Mouse (Mus musculus): Measurements from ENCODE around the gene Rab7b.

Gene Rab7b

DNA sequence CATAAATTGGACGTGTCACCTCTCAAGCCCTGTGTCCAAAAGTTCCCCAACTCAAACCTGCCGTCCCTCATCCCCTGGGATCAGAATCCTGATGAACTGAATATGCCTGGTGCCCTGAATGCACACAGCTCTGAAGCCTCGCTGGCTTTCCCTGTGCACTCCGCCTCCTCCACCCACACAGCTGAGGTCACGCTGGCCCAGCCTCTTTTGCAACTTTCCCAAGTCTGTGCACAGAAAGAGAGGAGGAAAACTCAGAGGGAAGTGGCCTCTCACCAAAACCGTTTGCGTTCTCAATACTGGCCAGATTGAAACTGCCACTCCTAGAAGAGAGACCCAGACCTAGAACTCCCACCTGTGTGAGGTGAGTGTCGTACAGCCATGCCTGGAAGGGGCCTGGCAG lies at the start of gene Rab7b:
TSS of gene Rab7b (plus strand) at position 221 of the 400 bp plus-strand sequence.
- DNase-seq = no peak

- no peak for DNase-seq
These were observed 48.4 kb upstream of the Rab7b start for GRCm38 (mm10) chr1:131640062-131640461.

DNA sequence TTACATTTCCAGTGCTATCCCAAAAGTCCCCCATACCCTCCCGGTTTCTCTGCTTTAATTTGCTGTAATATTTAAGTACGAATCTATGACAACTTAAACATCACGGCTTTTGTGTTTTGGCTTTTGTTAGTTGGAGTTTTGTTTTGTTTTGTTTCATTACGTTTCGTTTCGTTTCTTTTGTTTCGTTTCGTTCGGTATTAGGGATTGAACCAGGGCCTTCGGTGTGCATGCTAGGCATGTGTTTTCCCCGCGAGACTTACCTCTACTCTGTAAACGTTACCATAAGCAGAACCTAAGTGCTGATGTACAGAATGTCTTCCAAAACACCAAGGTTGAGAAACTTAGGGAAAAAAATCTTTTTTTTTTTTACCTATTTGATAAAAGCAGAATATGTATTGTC lies 46.9 kb upstream of the Rab7b start:
- DNase-seq = no peak

DNA sequence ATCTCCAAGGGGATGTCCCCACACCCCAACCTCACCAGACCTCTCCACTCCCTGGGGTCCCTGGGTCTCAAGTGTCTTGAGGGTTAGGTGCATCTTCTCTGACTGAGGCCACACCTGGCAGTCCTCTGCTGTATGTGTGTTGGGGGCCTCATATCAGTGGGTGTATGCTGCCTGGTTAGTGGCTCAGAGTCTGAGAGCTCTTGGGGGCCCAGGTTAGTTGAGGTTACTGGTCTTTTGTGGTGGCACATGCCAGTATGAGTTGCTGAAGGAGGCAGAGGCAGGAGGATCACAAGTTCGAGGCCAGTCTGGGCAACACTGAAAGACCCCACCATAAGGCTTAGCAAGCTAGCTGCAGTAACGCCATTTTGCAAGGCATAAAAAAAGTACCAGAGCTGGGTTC lies 46.2 kb upstream of the Rab7b start:
- DNase-seq = no peak

DNA sequence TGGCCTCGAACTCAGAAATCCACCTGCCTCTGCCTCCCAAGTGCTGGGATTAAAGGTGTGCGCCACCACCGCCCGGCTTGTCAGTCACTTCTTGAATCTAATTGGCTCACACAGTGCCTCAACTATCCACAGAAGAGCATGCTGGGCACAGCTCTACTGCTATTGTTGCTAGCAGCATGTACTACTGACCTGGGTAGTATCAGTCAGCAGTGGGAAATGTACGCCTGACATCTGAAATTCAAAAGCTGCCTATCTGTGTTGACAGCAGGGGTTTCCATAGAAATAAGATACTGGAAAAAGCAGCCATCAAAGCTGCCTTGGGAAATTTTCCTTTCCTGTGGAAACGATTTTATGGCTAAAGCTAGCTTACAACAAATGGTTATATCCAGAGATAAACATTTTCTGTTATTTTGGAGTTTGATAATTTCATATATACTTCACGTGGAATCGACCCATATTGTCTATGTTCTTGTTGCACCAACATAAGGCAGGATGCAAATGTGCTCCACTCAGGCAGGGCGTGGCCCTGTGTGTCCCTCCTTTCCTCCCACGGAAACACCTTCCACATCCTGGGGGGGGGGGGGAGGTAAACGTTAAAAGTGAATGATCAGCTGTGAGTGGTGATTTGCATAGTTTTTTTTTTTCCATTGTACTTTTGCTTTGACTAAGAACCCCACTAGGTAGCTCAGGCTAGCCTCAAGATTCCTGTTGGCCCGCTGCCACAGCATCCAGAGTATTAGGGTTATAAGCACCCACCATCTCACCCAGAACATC lies 35.6 kb upstream of the Rab7b start:
- no peak for DNase-seq

GRCm38 (mm10) chr1:131655601-131656000 lies 32.9 kb upstream of the Rab7b start:
- no peak for DNase-seq

DNA sequence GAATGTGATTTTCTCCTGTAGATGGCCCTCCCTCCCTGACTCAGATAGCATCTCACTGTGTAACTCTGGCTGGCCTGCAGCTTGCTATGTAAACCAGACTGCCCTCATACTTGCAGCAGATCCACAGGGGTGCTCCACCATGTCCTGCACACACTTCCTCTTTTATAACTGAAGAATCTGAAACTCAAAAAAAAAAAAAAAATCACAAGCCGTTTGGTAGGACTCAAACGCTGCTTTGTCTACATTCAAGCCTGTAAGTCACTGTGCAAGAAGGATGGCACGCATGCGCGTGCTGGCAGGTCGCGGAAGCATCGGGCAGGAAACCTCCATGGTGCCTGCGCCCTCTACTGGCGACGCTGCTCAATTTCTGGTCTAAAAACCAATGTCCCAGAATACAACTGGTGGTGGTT lies 30.5 kb upstream of the Rab7b start:
- peak; percentile 88 for DNase-seq

DNA sequence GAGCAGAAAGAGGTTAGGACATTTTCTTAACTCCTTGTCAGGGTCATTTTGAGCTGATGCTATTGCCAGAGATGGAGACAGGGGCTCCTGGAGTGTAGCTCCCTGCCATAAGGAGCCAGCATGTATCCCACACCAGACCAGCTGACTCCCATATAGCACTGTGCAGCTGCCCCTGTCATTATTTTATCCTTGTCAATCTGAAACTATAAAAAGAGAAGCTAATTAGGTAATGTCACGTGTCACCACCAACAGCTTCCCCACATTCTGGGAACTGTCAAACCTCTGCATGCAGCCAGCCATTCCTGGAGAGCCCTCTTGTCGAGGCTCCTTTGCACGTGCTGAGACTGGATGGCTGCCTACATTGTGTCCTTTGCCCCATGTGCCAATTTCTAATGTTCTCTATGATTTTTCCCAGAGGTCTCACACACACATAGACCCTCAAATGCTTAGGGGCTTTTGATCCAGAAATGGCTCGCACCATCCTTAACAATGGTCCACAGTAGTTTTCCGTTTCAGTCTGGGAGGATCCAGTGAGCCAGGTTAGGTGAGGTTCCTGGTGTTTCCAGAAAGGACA lies 28.9 kb upstream of the Rab7b start:
- DNase-seq = no peak

DNA sequence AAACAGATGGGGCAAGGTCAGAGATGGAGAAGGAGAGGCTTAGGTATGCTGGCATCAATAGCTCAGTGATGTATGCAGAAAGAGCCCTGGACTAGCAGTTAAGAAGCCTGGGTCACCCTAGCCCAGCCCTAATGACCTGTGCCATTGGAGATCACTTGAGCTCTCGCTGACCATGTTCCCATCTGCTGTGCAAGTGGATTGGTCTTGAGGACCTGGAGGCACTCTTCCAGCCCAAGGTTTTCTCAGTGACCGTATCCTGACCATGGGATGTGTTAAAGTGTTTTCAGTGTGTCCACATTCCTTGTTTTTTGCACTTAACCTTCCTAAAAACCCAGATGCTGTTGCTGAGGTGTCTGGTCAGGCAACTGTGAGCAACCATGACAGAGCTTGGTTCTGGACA lies 28.2 kb upstream of the Rab7b start:
- no peak for DNase-seq

DNA sequence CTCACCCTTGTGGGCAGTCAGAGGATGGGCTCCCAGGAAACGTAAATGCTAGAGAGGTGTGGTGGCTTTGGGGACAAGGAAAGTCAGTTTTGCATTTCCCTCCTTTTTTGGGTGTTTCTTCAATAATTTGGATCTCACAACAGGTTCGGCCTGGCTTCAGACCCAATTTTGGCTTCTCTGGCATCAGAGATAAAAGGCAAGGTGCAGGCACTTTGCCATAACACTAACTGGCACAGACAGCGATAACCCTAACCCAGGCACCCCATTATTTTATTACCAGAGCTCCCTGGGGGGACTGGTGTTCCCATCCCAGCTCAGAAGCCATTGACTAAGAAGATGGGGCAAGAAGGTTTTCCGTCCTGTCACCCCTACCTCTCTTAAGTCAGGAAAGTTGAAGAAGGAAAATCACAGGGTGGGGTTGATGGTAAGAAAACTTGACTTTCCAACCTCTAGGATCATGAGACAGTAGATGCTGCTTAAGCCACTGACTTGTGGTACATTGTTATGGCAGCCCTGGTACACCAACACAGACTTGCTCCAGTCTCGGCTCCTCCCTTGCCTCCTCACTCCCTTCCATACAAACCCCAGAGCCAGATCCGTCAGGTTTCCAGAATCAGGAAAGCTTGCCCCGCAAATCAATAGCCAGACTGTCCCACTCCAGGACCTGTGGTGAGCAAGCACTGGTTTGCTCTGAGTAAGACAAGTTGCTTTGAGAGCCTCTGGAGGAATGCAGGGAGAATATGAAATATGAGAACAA lies 27.6 kb upstream of the Rab7b start:
- DNase-seq = no peak

GRCm38 (mm10) chr1:131661749-131662148 lies 26.7 kb upstream of the Rab7b start:
- DNase-seq = no peak

DNA sequence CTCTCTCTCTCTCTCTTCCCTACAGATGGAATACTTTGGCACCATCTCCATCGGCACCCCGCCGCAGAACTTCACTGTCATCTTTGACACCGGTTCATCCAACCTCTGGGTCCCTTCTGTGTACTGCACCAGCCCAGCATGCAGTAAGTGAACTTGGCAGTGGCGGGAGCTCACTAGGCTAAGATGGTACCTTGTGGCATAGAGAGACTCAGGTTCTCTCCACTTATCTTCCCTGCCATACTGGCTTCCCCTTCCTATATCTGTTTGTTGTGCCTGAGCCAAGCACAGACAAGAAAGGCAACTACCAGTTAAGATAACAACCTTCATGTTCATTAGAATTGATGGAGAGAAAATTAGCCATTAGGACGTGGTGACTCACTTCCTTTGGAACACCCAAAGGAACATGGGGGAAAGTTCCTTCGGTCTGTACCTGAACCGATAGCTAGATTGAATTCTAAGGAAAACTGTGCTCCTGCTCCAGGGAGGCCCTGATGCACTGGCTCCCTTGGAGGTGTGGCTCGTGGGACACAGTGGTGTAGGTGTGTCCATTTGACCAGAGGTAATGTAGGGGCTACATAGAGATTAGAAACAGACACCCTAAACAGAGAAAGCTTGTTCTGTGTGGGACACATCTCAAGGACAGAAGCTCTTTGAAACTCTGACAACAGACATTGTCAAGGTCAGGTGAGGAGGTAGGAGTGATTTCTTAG lies 25.1 kb upstream of the Rab7b start:
- no peak for DNase-seq

- DNase-seq = no peak
These were observed 24.4 kb upstream of the Rab7b start for GRCm38 (mm10) chr1:131664136-131664535.

GRCm38 (mm10) chr1:131665886-131666285 lies 22.6 kb upstream of the Rab7b start:
- DNase-seq = no peak

- DNase-seq = no peak
These were observed 17.4 kb upstream of the Rab7b start for GRCm38 (mm10) chr1:131671113-131671512.

- no peak for DNase-seq
These were observed 16.1 kb upstream of the Rab7b start for GRCm38 (mm10) chr1:131672361-131672760.

DNA sequence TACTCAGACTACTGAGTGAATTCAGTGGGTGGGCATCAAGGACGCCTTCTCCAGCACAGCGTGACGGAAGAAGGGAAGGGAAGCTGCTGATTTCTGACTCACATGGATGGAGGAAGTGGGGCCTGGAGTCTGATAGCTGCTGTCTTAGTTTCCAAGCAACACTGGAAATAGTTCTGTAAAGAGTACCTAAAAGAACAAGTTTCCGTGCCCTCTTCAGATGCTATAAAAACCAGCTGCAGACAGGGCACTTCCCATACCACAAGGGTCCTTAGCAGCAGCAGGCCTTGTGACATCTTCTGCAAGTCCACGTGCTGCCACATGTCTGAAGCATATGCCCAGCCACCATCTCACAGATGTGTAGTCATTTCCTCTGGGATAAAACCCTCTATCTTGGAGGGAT lies 8.9 kb upstream of the Rab7b start:
- no peak for DNase-seq

DNA sequence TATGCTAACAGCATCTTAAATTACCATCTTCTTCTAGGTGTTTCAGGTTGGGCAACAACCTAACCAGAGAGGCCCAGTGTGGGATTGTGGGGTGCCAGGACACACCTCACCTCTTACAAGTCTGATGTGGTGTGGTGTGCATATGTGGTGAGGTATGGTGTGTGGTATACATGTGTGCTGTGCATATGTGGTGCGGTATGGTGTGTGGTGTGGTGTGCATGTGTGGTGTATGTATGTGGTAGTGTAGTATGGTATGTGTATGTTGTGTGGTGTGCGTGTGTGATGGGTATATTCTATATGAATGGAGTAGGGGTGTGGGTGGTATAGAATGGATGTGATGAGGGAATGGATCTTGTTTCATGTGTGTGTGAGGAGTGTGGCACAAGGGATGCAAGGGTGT lies 756 bp upstream of the Rab7b start:
- no peak for DNase-seq

DNA sequence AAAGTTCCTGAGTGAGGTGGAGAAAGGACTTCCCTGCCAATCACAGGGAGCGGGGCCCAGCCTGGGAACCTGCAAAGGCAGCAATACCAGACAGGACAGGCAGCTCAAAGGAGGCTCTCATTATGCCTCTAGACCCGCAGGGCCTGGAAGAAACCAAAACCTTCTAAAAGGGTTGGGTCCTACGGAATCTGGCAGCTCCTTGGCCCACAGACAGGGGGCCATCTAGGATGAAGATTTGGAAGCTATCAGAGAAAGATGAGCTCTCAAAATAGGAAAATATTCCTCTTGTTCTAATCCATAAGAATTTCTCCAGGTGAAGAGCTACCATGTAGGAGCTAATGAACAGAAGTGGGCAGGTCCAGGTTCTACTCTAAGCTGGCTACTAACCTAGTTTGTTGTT lies 521 bp downstream of the Rab7b start:
- DNase-seq = no peak

DNA sequence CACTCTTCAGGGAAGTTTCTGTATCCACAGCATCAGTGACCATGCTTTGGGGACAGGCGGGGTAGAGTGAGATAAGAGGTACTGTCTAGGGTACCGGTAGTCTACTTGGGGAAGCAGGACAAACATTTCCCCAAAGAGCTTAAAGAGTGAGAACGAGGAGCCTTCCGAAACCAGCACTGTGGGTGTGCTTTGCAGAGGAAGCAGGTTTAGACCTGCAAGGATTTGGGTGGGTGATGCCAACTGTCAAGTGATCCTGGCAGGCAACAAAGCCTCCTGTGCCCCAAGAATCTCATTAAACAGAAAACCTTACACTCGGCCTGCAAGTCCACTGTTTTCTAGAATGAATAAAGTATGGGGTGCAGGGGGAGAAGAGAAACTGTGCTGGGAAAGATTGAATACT lies 1.4 kb downstream of the Rab7b start:
- DNase-seq = no peak

DNA sequence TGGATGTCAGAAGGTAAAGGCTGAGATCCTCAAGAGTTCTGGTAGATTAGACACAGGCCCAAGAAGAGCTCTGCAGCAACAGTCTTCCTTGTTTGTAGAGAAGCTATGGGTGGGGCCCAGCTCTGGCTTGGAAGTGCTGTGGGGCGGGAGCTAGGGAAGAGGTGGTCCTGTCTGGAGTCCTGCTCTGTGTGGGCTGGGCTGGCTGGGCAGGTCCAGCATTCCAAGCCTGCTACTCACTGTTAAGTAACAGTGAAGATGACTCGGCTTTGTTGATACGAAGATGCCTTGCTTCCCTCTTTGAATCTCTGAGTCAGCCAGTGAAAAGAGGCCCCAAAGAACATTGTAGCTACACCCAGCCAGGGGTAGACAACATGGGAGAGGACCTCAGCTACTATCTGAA lies 1.9 kb downstream of the Rab7b start:
- DNase-seq = no peak

DNA sequence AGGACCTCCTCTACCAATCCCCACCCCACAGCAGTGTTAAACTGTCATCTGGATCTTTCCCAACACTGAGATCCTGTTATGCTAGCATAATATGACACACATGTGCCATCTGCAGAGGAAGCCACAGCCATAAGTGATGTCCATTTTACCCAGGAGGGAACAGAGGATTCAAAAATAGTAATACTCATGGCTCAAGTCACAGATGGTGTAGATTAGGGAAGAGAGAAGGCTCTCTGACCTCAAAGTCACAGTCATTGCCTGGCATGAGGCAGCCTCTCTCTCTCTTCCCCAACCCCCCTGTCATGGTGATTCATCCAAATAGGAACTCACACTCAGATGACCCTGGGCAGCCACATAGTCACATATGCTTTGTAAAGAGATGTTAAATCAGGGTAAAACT lies 2.9 kb downstream of the Rab7b start:
- DNase-seq = no peak

- DNase-seq = no peak
These were observed 6.8 kb downstream of the Rab7b start for GRCm38 (mm10) chr1:131695308-131695707.

DNA sequence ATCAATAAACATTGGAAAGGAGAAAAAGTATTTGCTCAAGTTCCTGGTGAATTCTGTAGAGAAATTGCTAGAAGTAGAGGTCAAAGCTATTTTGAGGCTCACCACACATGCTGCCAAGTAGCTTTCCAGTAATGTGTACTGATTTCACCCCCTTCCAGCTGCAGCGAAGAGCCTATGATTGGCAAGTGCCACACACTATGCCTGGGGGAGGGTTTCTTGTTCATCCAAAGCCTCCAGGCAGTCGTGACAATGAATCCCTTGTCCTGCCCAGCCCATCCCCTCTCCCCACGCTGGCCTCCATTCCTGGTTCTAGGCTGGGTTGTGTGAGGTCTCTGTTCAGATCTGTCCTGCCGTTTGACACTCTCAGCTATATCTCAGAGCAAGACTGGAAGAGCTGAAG lies 7.8 kb downstream of the Rab7b start:
- no peak for DNase-seq

Data from cerebellum, adult 11-12 months (tissue).